Mouse (Mus musculus) heart, embryonic 10.5 days (tissue): ENCODE measurements around the gene Rnls. TPM values are rescaled to one million over a fixed set of nuclear protein-coding genes. Genes with fewer than 3 reads are reported as not detected.

Experiments
- DNase-seq: peaks from one replicate; pipeline ENCODE4 v3.0.0-alpha.2; 2017; ENCODE audit warnings: low spot score
- H3K27ac ChIP-seq: fragments of 300-500 bp; sonication (generic); 2 replicates; pipeline ENCODE4 v1.5.1; 2016; ENCODE audit warnings: mild to moderate bottlenecking
- H3K27me3 ChIP-seq: fragments of 300-500 bp; sonication (generic); 2 replicates; pipeline ENCODE4 v1.6.1; 2016; ENCODE audit warnings: mild to moderate bottlenecking; ENCODE audit not compliant: poor library complexity, insufficient read depth, severe bottlenecking
- H3K36me3 ChIP-seq: fragments of 300-500 bp; sonication (generic); 2 replicates; pipeline ENCODE4 v1.6.1; 2016; ENCODE audit warnings: mild to moderate bottlenecking, moderate library complexity
- H3K4me1 ChIP-seq: fragments of 300-500 bp; sonication (generic); 2 replicates; pipeline ENCODE4 v1.6.1; 2016; ENCODE audit warnings: mild to moderate bottlenecking
- H3K4me3 ChIP-seq: fragments of 300-500 bp; sonication (generic); 2 replicates; pipeline ENCODE4 v1.5.1; 2016; ENCODE audit warnings: mild to moderate bottlenecking, moderate library complexity
- H3K9me3 ChIP-seq: fragments of 300-500 bp; sonication (generic); 2 replicates; pipeline ENCODE4 v1.6.1; 2016; ENCODE audit warnings: mild to moderate bottlenecking, moderate library complexity
- WGBS: fragments of 180-500 bp; shearing (Covaris S2); methylation state at CpG from one replicate; pipeline ENCODE4 v1.1.7; 2016; 5-methylcytosine and 5-hydroxymethylcytosine counted together
- polyA plus RNA-seq: library from polyadenylated mRNA; unstranded; fragments of >200 nt; fragmentation: Nextera tagmentation; extraction: Ambion mirVana; gene quantifications from 2 replicates; pipeline ENCODE4 v1.2.1, GENCODE M21; 2016

Rnls gene
- polyA plus RNA-seq, 1 experiment from 2014 or later = 6.6 TPM

DNA sequence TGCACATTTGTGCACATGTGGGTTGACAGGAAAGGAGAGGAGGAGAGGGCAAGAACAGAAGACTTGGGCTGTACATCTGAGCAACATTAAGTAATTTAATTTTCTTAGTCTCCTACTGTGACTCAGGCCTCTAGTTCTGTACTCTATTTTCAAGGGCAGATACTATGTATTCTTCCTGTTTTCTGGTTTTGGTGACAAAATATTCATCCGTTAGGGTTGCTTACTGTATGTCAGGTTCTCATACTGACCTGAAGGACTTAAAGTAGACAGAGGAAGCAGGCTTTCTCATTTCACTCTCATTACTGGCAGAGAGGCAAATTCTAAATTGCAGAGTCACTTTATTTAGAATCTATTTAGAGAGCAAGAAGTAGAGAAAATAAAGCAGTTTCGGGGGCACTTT is 186.7 kb downstream of the Rnls start:
- no peak overlapping the region for H3K4me3 ChIP-seq
- no peaks in the 10 kb centered on the region for H3K9me3 ChIP-seq
- no peaks in the 10 kb centered on the region for H3K4me1 ChIP-seq
- no peak for DNase-seq
- no peaks in the 10 kb centered on the region for H3K36me3 ChIP-seq
- H3K27ac ChIP-seq = no peak overlapping the region
- 80% methylated on average over 2 of the region's 2 CpGs for WGBS
- no peaks in the 10 kb centered on the region for H3K27me3 ChIP-seq

DNA sequence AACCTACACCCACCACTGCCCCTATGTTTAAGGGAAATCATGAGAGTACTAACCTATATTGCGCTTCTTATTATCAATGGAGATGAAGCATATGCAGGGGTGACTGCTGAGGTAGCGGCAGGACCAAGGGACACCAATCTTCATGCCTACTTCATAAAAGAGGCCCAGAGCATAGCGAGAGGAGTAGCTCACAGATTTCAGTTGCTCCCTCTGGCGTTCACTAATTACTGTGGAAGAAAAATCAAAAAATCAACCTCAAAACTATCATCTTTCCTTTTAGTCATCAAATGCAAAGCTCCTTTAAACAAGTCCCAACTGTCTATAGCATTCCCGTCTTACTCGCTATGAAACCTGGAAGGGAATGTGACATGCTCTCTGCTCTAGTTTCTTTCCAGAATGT is 189.7 kb downstream of the Rnls start:
- no peak for DNase-seq
- Histone ChIP-seq H3K4me3 (no peak overlapping the region), H3K4me1 (no peaks in the 10 kb centered on the region), H3K9me3 (no peaks in the 10 kb centered on the region), H3K27me3 (no peaks in the 10 kb centered on the region), H3K36me3 (no peaks in the 10 kb centered on the region), H3K27ac (no peak overlapping the region)
- WGBS = 76% methylated on average over 6 of the region's 6 CpGs

DNA sequence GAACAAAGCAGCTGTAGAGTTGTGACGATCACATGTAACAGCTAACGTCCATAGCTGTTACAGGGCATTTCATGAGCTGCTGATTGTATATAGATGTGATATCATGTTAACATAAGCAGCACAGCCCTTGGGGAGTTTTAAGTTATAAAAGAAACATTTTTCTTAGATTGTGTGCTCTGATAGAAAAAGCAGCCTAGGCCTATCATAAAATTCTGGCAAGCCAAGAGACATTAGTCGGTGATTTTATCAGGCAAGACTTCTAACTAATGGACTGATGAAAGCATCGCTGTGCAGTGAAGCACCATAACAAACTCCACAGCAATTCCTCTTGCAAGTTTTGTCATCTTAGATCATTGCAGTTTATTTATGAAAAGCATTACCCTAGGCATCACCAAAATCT is 190.9 kb downstream of the Rnls start:
- no peak for DNase-seq
- no peaks in the 10 kb centered on the region for H3K36me3 ChIP-seq
- 84% methylated on average over 4 of the region's 4 CpGs for WGBS

DNA sequence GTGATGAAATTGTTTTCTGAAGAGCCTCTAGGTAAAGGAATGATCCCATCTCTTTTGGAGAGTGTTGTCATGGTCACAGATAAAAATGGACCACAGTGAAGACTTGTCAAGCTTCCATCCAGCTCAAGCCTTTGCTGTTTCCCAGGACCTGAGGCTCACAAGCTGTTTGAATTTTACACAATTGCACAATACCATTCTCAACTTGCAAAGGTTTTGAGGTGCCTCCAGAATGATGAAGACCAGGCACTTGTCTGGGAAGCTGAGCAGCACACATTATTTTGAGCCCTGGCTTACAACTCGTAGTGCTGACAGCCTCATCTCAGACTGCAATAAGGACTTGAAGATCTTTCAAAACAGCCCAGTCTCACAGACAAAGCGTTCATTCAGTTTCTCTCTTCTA is 200.0 kb downstream of the Rnls start:
- no peaks in the 10 kb centered on the region for H3K36me3 ChIP-seq
- no peak overlapping the region for H3K27ac ChIP-seq
- H3K4me3 ChIP-seq = no peak overlapping the region
- no peaks in the 10 kb centered on the region for H3K9me3 ChIP-seq
- no peaks in the 10 kb centered on the region for H3K4me1 ChIP-seq
- no peaks in the 10 kb centered on the region for H3K27me3 ChIP-seq
- 41% methylated on average over 2 of the region's 2 CpGs for WGBS
- no peak for DNase-seq

More for the DNA sequence above, 190.9 kb downstream of the Rnls start:
- Histone ChIP-seq H3K27ac (no peak overlapping the region), H3K4me3 (no peak overlapping the region), H3K27me3 (no peaks in the 10 kb centered on the region), H3K4me1 (no peaks in the 10 kb centered on the region), H3K9me3 (no peaks in the 10 kb centered on the region)

DNA sequence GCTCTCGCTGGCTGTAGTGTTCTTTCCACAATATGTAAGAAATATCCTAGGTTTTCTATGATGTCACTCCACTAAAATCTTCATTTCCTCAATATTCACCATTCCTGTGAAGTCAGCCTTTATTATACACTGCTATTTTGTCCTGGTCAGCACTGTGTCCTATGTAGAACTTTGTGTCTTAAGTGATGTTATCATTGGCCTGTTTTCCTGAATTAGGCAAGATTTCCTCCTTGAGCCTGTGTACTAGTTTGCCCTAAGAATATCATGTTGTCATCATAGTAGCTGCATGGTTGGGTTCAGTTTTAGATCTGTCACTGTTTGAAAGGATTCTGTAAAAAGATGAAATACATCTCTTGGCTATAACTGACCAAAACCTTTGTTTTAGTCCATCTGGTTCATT is 203.3 kb downstream of the Rnls start:
- WGBS = 73% methylated on average over 1 of the region's 1 CpGs

DNA sequence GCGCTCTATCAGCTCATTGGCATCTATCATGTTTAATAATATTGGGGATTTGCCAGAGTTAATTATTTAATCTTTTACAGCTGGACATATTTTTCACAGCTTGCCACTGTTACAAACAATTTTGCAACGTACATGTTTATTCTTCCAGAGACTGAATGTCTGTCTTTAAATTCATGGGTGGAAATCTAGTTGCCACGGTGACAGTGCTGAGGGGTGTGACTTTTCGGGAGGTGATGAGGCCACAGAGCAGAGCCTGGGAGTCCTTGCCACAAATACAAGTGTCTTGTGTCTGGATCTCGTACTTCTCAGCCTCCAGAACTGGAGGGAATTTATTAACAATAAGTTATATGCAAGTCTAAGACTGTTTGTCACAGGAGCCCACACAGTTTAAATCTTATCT is 212.5 kb downstream of the Rnls start:
- WGBS = 69% methylated on average over 5 of the region's 5 CpGs
- DNase-seq = no peak
- Histone ChIP-seq H3K4me1 (0 out of 2 replicates have a peak, but pooled peaks cover 3% of the 10 kb centered on the region), H3K9me3 (no peaks in the 10 kb centered on the region), H3K27me3 (no peaks in the 10 kb centered on the region), H3K4me3 (no peak overlapping the region), H3K27ac (no peak overlapping the region), H3K36me3 (no peaks in the 10 kb centered on the region)

More for the DNA sequence above, 203.3 kb downstream of the Rnls start:
- H3K4me3 ChIP-seq = no peak overlapping the region
- no peaks in the 10 kb centered on the region for H3K36me3 ChIP-seq
- H3K9me3 ChIP-seq = no peaks in the 10 kb centered on the region
- H3K4me1 ChIP-seq = no peaks in the 10 kb centered on the region
- DNase-seq = no peak
- no peak overlapping the region for H3K27ac ChIP-seq
- no peaks in the 10 kb centered on the region for H3K27me3 ChIP-seq

DNA sequence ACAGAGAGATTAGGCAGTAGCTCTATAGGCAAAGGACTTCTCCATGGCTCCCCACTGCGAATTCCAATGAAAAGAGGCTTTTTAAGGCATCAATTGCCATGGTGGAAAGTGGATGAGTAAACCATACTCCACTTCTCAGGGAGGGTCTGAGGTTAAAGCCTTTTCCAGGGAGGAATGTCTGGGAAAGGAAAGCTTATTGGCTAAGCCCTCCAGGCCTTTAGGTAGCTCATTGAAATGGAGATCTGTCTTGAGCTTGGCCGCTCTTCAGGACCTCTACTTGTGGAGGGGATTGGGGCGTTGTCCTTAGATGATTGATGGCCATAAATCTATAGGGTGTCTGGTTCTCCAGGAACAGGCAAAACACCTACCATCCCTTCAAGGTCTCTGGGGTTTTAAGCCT is 213.2 kb downstream of the Rnls start:
- H3K4me3 ChIP-seq = no peak overlapping the region
- H3K36me3 ChIP-seq = no peaks in the 10 kb centered on the region
- WGBS = 57% methylated on average over 3 of the region's 3 CpGs
- H3K27me3 ChIP-seq = no peaks in the 10 kb centered on the region
- H3K9me3 ChIP-seq = no peaks in the 10 kb centered on the region
- DNase-seq = no peak
- no peak overlapping the region for H3K27ac ChIP-seq
- 0 out of 2 replicates have a peak, but pooled peaks cover 3% of the 10 kb centered on the region for H3K4me1 ChIP-seq

DNA sequence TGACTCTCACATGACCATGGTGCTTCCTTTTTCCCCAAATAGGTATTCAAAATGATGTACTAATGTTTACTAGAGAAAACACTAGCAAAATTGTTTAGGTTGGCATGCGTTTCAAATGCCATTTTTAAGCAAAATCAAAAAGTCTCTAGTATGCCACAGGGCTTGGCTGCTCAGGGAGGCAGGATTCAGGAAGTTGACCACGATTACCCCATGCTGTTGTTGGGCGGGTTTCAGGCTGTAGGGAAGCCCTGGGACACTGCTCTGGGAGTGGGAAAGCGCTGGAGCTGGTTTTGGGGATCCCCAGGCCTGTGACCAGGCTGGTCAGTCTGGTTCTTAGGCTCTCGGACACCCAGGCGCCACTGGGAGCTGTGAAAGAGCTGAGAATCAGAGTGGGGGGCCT is 213.7 kb downstream of the Rnls start:
- Histone ChIP-seq H3K27me3 (no peaks in the 10 kb centered on the region), H3K9me3 (no peaks in the 10 kb centered on the region), H3K4me1 (0 out of 2 replicates have a peak, but pooled peaks cover 3% of the 10 kb centered on the region), H3K36me3 (no peaks in the 10 kb centered on the region), H3K27ac (no peak overlapping the region), H3K4me3 (no peak overlapping the region)
- 29% methylated on average over 6 of the region's 6 CpGs for WGBS
- DNase-seq = no peak

DNA sequence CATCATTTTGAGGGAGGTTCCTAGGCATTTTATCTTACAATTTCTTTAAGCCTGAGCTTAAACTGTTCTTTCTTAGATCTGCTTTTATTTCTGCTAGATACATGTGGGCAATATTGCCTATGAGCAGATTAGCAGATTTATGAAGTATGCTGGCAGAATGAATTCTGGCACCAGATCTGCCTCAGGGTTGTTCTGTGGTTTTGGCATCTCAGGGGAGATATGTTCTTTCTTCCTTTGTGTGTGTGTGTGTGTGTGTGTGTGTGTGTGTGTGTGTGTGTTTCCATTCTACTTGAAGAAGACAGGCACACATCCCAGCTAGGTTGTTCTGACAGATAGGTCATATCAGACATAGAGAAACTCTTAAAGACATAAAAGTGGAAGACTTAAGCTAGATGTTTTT is 218.1 kb downstream of the Rnls start:
- Histone ChIP-seq H3K27ac (no peak overlapping the region), H3K36me3 (no peaks in the 10 kb centered on the region), H3K9me3 (no peaks in the 10 kb centered on the region), H3K27me3 (no peaks in the 10 kb centered on the region), H3K4me3 (no peak overlapping the region), H3K4me1 (0 out of 2 replicates have a peak, but pooled peaks cover 3% of the 10 kb centered on the region)
- no peak for DNase-seq

DNA sequence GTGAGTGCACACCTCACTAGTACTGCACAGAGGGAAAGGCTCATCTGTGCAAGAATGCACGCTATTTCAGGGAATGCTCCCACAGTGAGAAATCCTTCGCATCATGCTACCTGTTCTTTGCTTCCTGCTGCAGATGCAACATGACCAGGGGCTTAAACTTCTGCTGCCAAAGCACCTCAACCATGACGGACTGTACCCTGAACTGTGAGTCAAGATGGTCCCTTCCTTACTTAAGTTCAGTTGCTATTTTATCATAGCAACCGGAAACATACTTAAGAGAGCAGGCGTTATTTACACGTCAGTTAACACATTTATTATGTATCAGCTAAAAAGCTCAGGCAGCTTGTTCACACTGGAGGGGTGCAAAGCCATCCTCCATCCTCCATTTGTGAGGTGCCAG is 222.2 kb downstream of the Rnls start:
- no peaks in the 10 kb centered on the region for H3K36me3 ChIP-seq
- no peak for DNase-seq
- WGBS = 75% methylated on average over 6 of the region's 6 CpGs
- H3K27ac ChIP-seq = no peak overlapping the region
- H3K27me3 ChIP-seq = peaks cover 10% of the 10 kb centered on the region
- H3K9me3 ChIP-seq = no peaks in the 10 kb centered on the region
- H3K4me3 ChIP-seq = no peak overlapping the region
- H3K4me1 ChIP-seq = no peaks in the 10 kb centered on the region; the same call in 1 of the 2 replicates

DNA sequence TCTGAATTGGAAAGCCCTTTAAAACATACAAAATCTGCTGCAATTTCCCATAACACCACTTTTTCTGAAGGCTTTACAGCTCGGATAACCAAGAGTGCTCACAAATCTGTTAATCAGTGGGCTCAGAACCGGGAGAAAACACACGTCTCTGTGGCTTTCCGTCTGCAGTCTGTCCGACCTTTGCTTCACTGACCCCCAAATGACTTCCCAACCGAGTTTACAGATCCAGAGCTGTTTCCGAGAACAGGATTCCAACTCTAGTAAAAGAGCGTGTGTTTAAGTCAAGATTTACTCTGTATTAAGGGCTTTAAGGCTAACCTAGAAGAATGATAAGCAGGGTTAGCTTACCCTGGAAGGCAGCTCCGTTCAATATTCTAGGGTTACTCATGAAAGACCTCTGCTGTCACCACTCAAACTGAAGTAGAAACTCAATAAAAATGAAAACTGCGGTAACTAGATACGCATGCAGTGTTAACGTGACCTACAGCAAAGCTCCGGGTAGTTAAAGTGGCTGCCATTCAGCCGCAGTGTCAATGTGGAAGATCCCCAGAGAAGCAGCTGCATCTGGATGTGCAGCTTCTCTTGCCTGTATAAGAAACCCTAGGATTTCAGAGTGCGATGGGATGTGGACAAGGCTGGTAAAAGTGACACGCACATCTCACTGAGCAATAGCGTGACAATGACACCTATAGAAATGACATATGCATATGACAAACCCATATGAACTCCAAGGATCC is 224.4 kb downstream of the Rnls start:
- Histone ChIP-seq H3K9me3 (no peaks in the 10 kb centered on the region), H3K27ac (no peak overlapping the region), H3K4me1 (no peaks in the 10 kb centered on the region; the same call in 1 of the 2 replicates), H3K4me3 (no peak overlapping the region), H3K27me3 (peaks cover 14% of the 10 kb centered on the region), H3K36me3 (no peaks in the 10 kb centered on the region)
- DNase-seq = no peak
- 72% methylated on average over 17 of the region's 17 CpGs for WGBS

DNA sequence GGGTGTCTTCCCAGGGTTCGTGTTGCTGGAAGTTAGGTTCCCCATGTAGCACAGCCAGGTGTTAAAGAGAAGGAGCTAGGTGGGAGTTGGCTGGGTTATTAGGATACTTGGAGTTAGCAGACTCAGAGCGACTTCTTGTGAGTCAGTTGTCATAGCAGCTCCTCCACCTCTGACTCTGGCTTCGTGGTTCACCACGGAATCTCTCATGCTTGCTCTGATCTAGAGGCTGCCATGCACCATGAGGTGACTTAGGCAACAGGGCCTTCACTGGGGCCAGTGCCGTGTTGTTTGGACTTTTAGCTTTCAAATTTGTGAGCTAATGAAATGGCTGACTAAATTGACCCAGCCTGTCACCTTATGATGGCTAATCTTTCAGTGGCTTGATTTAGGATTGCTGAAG is 227.3 kb downstream of the Rnls start:
- no peak for DNase-seq
- no peaks in the 10 kb centered on the region for H3K9me3 ChIP-seq
- no peak overlapping the region for H3K27ac ChIP-seq
- no peak overlapping the region for H3K4me3 ChIP-seq
- H3K27me3 ChIP-seq = peaks cover 14% of the 10 kb centered on the region
- H3K36me3 ChIP-seq = no peaks in the 10 kb centered on the region
- WGBS = 77% methylated on average over 5 of the region's 5 CpGs
- H3K4me1 ChIP-seq = no peaks in the 10 kb centered on the region; the same call in 1 of the 2 replicates

DNA sequence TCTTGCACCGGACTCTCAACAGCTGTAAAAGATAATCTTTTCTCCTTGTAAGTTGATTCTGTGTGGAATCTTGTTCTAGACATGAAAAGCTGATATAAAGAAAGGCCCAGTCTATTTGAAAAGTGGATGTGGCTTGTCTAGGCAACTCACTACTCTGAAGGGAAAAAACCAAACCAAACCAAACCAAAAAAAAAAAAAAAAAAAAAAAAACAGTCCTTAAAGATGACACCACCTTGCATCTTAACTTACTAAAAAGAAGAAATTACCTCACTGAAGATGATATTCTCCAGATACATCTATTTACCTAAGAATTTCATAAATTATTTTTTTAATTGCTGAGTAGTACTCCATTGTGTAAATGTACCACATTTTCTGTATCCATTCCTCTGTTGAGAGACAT is 230.2 kb downstream of the Rnls start:
- no peaks in the 10 kb centered on the region for H3K9me3 ChIP-seq
- DNase-seq = no peak
- H3K27me3 ChIP-seq = 0 out of 2 replicates have a peak, but pooled peaks cover 4% of the 10 kb centered on the region
- no peak overlapping the region for H3K27ac ChIP-seq
- H3K4me1 ChIP-seq = no peaks in the 10 kb centered on the region; the same call in 1 of the 2 replicates
- no peak overlapping the region for H3K4me3 ChIP-seq
- WGBS = 69% methylated on average over 1 of the region's 1 CpGs
- H3K36me3 ChIP-seq = no peaks in the 10 kb centered on the region

DNA sequence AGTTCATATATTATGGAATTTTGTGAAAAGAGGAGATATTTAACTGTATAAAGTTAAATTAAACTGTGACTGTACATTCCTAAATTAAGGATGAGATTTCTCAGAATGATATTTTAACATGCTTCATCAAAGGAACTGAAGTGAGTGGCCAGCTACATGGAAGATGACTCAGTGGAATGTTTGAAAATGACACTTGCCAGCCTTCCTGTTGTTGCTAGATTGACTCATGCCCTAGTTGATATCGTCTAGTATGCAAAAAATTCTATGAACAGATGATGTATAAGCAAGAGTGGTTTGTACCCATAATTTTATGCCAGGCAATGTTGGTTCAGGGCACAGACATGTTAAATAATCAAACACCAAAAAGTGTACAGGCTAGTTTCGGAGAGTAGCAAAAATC is 232.2 kb downstream of the Rnls start:
- WGBS = 83% methylated on average over 2 of the region's 2 CpGs
- Histone ChIP-seq H3K9me3 (no peaks in the 10 kb centered on the region), H3K27me3 (0 out of 2 replicates have a peak, but pooled peaks cover 4% of the 10 kb centered on the region), H3K27ac (no peak overlapping the region), H3K4me1 (no peaks in the 10 kb centered on the region), H3K36me3 (no peaks in the 10 kb centered on the region), H3K4me3 (no peak overlapping the region)
- DNase-seq = no peak
